Mouse (Mus musculus): ENCODE results near the gene Erich4. TPM values are rescaled to one million over a fixed set of nuclear protein-coding genes. Genes with fewer than 3 reads are reported as not detected.

The Erich4 gene
- polyA plus RNA-seq, 1 experiment from 2014 or later: not detected

GRCm38 (mm10) chr7:25607196-25607595, 8.5 kb downstream of the Erich4 start:
- peaks cover 15% of the 10 kb centered on the region for H3K27me3 ChIP-seq
- ChIA-PET CTCF (no interaction called here), POLR2A (no interaction called here)
- ATAC-seq (no peak), DNase-seq (ENCODE audit: low read depth, low spot score) (no peak)
- TF ChIP-seq CTCF (IDR thresholded peaks at IDR 0.05): no peak
- in situ Hi-C loops (cut with MboI; ENCODE audit: low pct_unique_long_range_greater_than_20kb): no loop called here

- POLR2A ChIA-PET: no interaction called here
- H3K27me3 ChIP-seq: peaks cover 20% of the 10 kb centered on the region
- TF ChIP-seq CTCF (IDR thresholded peaks at IDR 0.05): no peak
- no peak for ATAC-seq
- in situ Hi-C loops (cut with MboI; ENCODE audit: low pct_unique_long_range_greater_than_20kb): no loop called here
- DNase-seq (ENCODE audit: low read depth, low spot score): no peak
- CTCF ChIA-PET: no interaction called here
These were observed 9.0 kb downstream of the Erich4 start for GRCm38 (mm10) chr7:25606625-25607063.

GRCm38 (mm10) chr7:25601346-25601745, 14.3 kb downstream of the Erich4 start:
- in situ Hi-C loops (cut with MboI; ENCODE audit: low pct_unique_long_range_greater_than_20kb): no loop called here
- no peak for TF ChIP-seq CTCF (IDR thresholded peaks at IDR 0.05)
- no peak for DNase-seq (ENCODE audit: low read depth, low spot score)
- ATAC-seq: no peak
- ChIA-PET CTCF (interaction anchor here (0.8 to 2.2 kb wide), 2 partner anchors 20 to 176 kb away, joined by 3 to 9 read pairs; no protein-coding TSS in a partner anchor), POLR2A (no interaction called here)
- H3K27me3 ChIP-seq: peaks cover 18% of the 10 kb centered on the region

GRCm38 (mm10) chr7:25600666-25601065, 15.0 kb downstream of the Erich4 start:
- H3K27me3 ChIP-seq: peaks cover 21% of the 10 kb centered on the region
- POLR2A ChIA-PET: no interaction called here
- TF ChIP-seq CTCF (IDR thresholded peaks at IDR 0.05): no peak
- CTCF ChIA-PET: interaction anchor here (2.2 kb wide), 1 partner anchor 175 kb away, joined by 9 read pairs; no protein-coding TSS in a partner anchor
- in situ Hi-C loops (cut with MboI; ENCODE audit: low pct_unique_long_range_greater_than_20kb): no loop called here
- DNase-seq (ENCODE audit: low read depth, low spot score) (no peak), ATAC-seq (no peak)

- peak; percentile 35 for ATAC-seq
- POLR2A ChIA-PET: no interaction called here
- in situ Hi-C loops (cut with MboI; ENCODE audit: low pct_unique_long_range_greater_than_20kb): loop anchor here (5.0 to 25.0 kb wide), 3 partner anchors 117 to 412 kb away; partner anchors contain the start of gene Pou2f2
These were observed 16.0 kb downstream of the Erich4 start for GRCm38 (mm10) chr7:25599663-25600062.

GRCm38 (mm10) chr7:25593859-25594258, 21.8 kb downstream of the Erich4 start:
- TF ChIP-seq CTCF (IDR thresholded peaks at IDR 0.05): no peak
- ChIA-PET CTCF (interaction anchor here (1.9 kb wide), 1 partner anchor 10 kb away, joined by 5 read pairs; no protein-coding TSS in a partner anchor), POLR2A (no interaction called here)
- in situ Hi-C loops (cut with MboI; ENCODE audit: low pct_unique_long_range_greater_than_20kb): loop anchor here (25.0 kb wide), 1 partner anchor 407 kb away; the partner anchor contains the start of gene Pou2f2
- peaks cover 45% of the 10 kb centered on the region for H3K27me3 ChIP-seq
- DNase-seq (ENCODE audit: low read depth, low spot score) (no peak), ATAC-seq (no peak)

More at GRCm38 (mm10) chr7:25599663-25600062, 16.0 kb downstream of the Erich4 start:
- peaks cover 28% of the 10 kb centered on the region for H3K27me3 ChIP-seq
- CTCF ChIA-PET: interaction anchor here (0.7 to 2.2 kb wide), 3 partner anchors 149 to 191 kb away, joined by 3 to 9 read pairs (median 4); no protein-coding TSS in a partner anchor
- peak; percentile 12 for DNase-seq (ENCODE audit: low read depth, low spot score)
- TF ChIP-seq CTCF (IDR thresholded peaks at IDR 0.05): peak; percentile 81

GRCm38 (mm10) chr7:25591226-25591625, 24.5 kb downstream of the Erich4 start:
- no peak for TF ChIP-seq CTCF (IDR thresholded peaks at IDR 0.05)
- ChIA-PET CTCF (no interaction called here), POLR2A (no interaction called here)
- in situ Hi-C loops (cut with MboI; ENCODE audit: low pct_unique_long_range_greater_than_20kb): loop anchor here (25.0 kb wide), 1 partner anchor 404 kb away; the partner anchor contains the start of gene Pou2f2
- DNase-seq (ENCODE audit: low read depth, low spot score) (no peak), ATAC-seq (no peak)
- H3K27me3 ChIP-seq: peaks cover 38% of the 10 kb centered on the region

GRCm38 (mm10) chr7:25585351-25586204, 30.1 kb downstream of the Erich4 start:
- no peak for ATAC-seq
- in situ Hi-C loops (cut with MboI; ENCODE audit: low pct_unique_long_range_greater_than_20kb): loop anchor here (25.0 kb wide), 1 partner anchor 398 kb away; the partner anchor contains the start of gene Pou2f2
- no peak for TF ChIP-seq CTCF (IDR thresholded peaks at IDR 0.05)
- H3K27me3 ChIP-seq: peaks cover 23% of the 10 kb centered on the region
- no peak for DNase-seq (ENCODE audit: low read depth, low spot score)
- POLR2A ChIA-PET: no interaction called here
- CTCF ChIA-PET: no interaction called here

- ATAC-seq (no peak), DNase-seq (ENCODE audit: low read depth, low spot score) (no peak)
- peaks cover 23% of the 10 kb centered on the region for H3K27me3 ChIP-seq
- ChIA-PET CTCF (interaction anchor here (1.6 kb wide), 1 partner anchor 9 kb away, joined by 5 read pairs; no protein-coding TSS in a partner anchor), POLR2A (no interaction called here)
- TF ChIP-seq CTCF (IDR thresholded peaks at IDR 0.05): no peak
- in situ Hi-C loops (cut with MboI; ENCODE audit: low pct_unique_long_range_greater_than_20kb): loop anchor here (25.0 kb wide), 1 partner anchor 397 kb away; the partner anchor contains the start of gene Pou2f2
These were observed 31.0 kb downstream of the Erich4 start for GRCm38 (mm10) chr7:25584651-25585050.

- POLR2A ChIA-PET: no interaction called here
These were observed 33.3 kb downstream of the Erich4 start for GRCm38 (mm10) chr7:25582301-25582810.

More at GRCm38 (mm10) chr7:25582301-25582810, 33.3 kb downstream of the Erich4 start:
- no peak for ATAC-seq
- CTCF ChIA-PET: interaction anchor here (0.9 to 1.0 kb wide), 3 partner anchors 100 to 374 kb away, joined by 3 to 4 read pairs (median 4); no protein-coding TSS in a partner anchor
- H3K27me3 ChIP-seq: peaks cover 27% of the 10 kb centered on the region
- TF ChIP-seq CTCF (IDR thresholded peaks at IDR 0.05): no peak
- no peak for DNase-seq (ENCODE audit: low read depth, low spot score)
- in situ Hi-C loops (cut with MboI; ENCODE audit: low pct_unique_long_range_greater_than_20kb): loop anchor here (25.0 kb wide), 1 partner anchor 395 kb away; the partner anchor contains the start of gene Pou2f2

Data from Patski (cell line).